Mouse (Mus musculus): ENCODE results near the gene Ppib. TPM values are rescaled to one million over a fixed set of nuclear protein-coding genes. Genes with fewer than 3 reads are reported as not detected.

The Ppib gene
- total RNA-seq, 2 experiments from 2014 or later: 158 to 163 TPM

Other genes with a start within 250 kb of the Ppib start
- 10 to 100 TPM; 50.7 to 53.7 TPM for gene Zfp609, start 232.7 kb upstream of the Ppib start, total RNA-seq (2021)
- gene Pclaf, start 170.0 kb upstream of the Ppib start, total RNA-seq (2021): under 1 TPM in 1 of 2 experiments, not detected in 1; 0.28 TPM
- gene Trip4, start 151.4 kb upstream of the Ppib start, total RNA-seq (2021): 10 to 100 TPM; 33.0 to 35.3 TPM
- 10 to 100 TPM; 42.2 to 42.9 TPM for gene Csnk1g1, start 151.3 kb upstream of the Ppib start, total RNA-seq (2021)
- gene Snx22, start 9.5 kb downstream of the Ppib start, total RNA-seq (2021): 1 to 10 TPM; 3.7 to 4.4 TPM
- gene Snx1, start 66.4 kb downstream of the Ppib start, total RNA-seq (2021): 10 to 100 TPM; 69.6 to 74.9 TPM
- 10 to 100 TPM; 28.7 to 33.7 TPM for gene Ciao2a, start 66.4 kb downstream of the Ppib start, total RNA-seq (2021)
- 1 to 10 TPM; 2.5 to 2.7 TPM for gene Dapk2, start 98.0 kb downstream of the Ppib start, total RNA-seq (2021)

All from left cerebral cortex, adult 18-20 months (tissue).